Mouse (Mus musculus) gastrocnemius, adult 2 months (tissue): ENCODE measurements around the gene Cmss1. TPM values are rescaled to one million over a fixed set of nuclear protein-coding genes. Genes with fewer than 3 reads are reported as not detected.
A peak's percentile ranks its signal among the peaks of the same experiment; 100 is the strongest.

Experiments used
- DNase-seq: peaks from one replicate; pipeline ENCODE4 v3.0.0; 2022
- H3K27ac ChIP-seq: fragments of 200-600 bp; 2 replicates; pipeline ENCODE4 v1.8.1; 2022; ENCODE audit warnings: mild to moderate bottlenecking
- H3K4me3 ChIP-seq: fragments of 200-600 bp; 2 replicates; pipeline ENCODE4 v1.8.1; 2022; ENCODE audit warnings: mild to moderate bottlenecking, moderate library complexity
- CTCF ChIP-seq: fragments of 200-600 bp; IDR thresholded peaks from 2 replicates; pipeline ENCODE4 v1.8.1; 2022; ENCODE audit warnings: antibody characterized with exemption, mild to moderate bottlenecking, moderate library complexity
- intact Hi-C: fragments of 180-260 bp; cut with DNase I; formaldehyde crosslinking; loops from one replicate; pipeline ENCODE4 v1.15.1; 2025
- total RNA-seq, 2 experiments: library from RNA; stranded (reverse); gene quantifications; 2 replicates each; pipeline ENCODE4 v1.2.3; 2021

Cmss1 gene
- total RNA-seq, 2 experiments from 2014 or later = 33.0 to 44.0 TPM

DNA sequence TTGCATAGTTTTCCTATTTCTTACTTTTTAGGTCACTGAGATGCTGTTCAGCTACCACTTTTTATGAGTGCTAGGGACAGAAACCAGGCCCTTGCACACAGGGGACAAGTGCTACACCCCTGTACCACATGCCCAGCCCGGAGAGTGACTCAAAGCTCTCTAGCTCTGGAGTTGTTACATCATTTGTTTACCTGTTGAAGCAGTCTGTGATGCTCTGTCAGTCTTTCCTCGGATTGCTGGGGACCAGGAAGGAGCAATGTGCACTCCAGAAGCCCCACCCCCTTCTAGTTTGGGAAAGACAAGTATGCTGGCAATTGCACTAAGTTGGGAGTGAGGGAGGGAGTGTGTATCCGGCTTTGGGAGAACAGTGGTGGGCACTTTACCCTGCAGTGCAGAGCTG is 257.0 kb downstream of the Cmss1 start:
- no peak for DNase-seq
- H3K27ac ChIP-seq = peak overlapping the region; percentile 87
- intact Hi-C loops = loop anchor here (10.0 kb wide), 1 partner anchor 125 kb away; no protein-coding TSS in a partner anchor

DNA sequence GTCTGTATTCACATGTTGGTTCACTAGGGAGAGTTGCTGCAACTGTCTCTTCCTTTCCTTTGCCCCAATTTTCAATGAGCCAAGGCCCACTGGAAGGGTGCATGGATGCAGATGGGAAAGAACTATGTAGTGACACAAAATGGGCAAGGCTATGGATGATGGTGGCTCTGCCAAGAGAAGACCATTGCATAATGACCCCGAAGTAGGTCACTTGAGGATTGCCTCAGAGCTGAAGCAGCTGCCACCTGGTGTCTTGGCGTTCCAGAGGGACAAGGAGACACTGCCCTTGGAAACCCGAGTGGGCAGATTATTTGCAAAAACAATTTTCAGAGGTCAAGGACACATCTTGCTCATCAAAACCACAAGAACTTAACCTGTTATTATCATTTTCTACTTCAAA is 257.6 kb downstream of the Cmss1 start:
- DNase-seq = peak; percentile 78
- peak overlapping the region; percentile 87 for H3K27ac ChIP-seq
- TF ChIP-seq CTCF = no peak
- no peak overlapping the region for H3K4me3 ChIP-seq
- intact Hi-C loops = no loop called here

More for the DNA sequence above, 257.0 kb downstream of the Cmss1 start:
- no peak for TF ChIP-seq CTCF
- H3K4me3 ChIP-seq = no peak overlapping the region; the same call in 1 of the 2 replicates

DNA sequence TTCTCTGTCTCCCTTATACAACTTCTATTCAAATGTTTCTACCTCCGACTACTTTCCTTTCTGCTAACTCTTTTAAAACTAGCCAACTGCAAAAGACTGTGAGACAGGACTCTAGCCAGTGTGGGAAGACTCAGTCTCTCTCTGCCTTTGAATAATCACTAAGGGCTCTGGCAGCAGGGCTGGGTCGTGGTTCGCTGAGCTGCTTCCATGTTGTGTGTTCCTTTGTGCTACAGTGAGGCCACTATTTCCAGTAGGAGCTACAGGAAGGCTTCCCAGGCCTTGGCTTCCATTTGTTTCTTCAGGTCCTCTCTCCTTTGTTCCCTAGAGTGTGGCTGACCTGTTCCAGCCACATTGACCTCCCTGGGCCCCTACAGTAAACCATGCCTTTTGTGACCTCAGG is 260.4 kb downstream of the Cmss1 start:
- DNase-seq = no peak
- no peak overlapping the region for H3K4me3 ChIP-seq
- H3K27ac ChIP-seq = peak overlapping the region; percentile 79
- intact Hi-C loops = no loop called here
- TF ChIP-seq CTCF = no peak

DNA sequence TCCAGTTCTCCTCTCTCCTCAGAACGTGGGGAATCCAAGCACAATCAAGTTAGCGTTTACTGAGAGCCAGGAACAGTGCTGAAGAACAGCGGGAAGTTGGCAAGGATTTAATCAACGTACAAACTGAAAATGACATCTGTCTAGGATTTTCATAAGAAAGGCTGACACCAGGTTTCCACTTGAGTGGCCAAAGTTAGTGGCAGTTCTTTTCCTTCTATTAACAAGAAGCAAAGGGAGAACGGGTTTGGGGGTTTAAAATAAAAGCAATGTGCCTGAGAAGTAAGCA is 266.1 kb downstream of the Cmss1 start:
- intact Hi-C loops = no loop called here
- Histone ChIP-seq H3K4me3 (no peak overlapping the region), H3K27ac (no peak overlapping the region)
- DNase-seq = no peak
- no peak for TF ChIP-seq CTCF

DNA sequence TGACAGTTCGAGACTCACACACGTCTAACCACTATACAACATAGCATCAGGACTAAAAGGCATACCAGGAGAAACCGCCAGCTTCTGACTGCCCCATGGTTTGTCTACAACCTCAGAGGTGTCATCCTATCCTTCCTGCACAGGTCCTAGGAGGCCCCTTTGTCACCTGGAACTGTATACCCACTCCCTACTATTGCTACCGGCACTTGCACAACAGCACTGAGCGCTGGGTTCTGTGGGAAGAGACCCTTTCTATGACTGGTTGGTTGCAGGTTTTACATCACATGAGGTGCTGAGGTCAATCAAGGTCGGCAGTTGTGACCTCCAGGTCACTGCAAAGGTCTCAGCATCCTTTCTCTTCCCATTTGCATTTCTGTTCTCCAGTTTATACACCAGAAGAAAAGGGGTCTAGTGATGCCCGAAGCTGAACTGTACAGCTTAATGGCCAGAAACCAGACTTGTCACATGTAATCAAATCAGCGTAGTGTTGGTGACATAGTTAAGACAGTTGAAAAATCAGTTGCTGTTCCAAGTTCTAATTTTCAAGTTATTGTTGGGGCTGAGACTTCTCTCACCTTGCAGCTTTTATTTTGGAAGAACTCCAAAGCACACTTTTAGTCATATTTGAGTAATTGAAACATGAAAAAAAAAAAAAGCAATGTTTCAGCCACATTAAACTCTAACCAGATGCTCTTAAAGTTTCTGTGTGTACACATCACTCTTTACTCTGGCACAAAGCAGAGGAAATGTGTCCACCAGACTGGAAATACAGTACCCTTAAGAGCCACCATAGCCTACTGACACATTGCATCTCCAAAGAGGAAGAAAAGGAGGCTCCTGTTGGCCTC is 266.7 kb downstream of the Cmss1 start:
- Histone ChIP-seq H3K4me3 (no peak overlapping the region), H3K27ac (no peak overlapping the region)
- DNase-seq = no peak
- no peak for TF ChIP-seq CTCF
- intact Hi-C loops = no loop called here

DNA sequence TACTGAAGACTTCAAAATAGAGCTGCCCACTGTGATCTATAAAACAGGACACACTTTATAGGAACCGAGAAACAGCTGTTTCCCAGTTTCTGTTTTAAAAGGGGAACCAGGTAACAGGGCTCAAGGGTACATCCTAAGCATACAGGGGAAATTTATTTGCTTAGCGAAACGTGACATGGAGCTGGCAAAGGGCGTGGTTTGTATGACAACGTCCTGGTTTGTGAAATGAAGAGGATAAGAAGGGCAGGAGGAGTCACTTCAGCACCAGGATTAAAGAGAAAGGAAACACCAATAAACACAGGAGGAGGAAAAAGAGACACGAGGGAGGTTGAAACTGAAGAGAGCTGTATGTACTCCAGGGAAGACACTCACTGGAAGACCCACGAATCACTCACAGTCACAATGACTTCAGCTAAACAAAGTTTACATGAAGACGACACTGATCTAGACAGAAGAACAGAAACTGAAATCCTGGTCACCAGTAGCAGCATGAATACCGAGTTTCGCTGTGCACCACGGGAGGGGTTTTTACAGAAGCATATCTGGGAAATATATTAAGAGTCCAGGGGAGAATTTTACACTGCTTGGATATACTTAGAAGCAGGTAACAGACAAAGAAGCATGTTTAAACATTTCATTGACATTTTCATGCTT is 269.8 kb downstream of the Cmss1 start:
- DNase-seq = no peak
- TF ChIP-seq CTCF = no peak
- Histone ChIP-seq H3K27ac (peak overlapping the region; percentile 77), H3K4me3 (peak overlapping the region; percentile 61)
- intact Hi-C loops = no loop called here

DNA sequence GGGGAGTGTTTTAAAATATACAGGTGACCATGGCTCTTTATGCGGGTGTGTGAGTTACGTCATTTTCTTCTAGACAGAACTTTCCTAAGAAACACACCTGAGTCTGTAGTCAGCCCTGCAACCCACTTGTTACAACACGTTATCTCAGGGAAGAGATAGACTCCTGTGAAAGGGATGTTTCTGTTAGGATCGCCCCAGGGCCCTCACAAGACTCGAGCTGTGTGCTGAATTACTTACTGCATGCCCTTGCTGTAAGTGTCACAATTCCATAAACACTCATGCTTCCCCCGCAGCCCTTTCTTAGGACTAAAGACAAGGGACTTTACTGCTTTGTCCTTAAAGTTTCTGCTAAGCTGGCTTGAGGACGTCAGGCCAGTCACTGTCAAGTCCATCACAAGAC is 274.4 kb downstream of the Cmss1 start:
- DNase-seq = no peak
- Histone ChIP-seq H3K27ac (no peak overlapping the region), H3K4me3 (no peak overlapping the region)
- TF ChIP-seq CTCF = no peak
- intact Hi-C loops = no loop called here

DNA sequence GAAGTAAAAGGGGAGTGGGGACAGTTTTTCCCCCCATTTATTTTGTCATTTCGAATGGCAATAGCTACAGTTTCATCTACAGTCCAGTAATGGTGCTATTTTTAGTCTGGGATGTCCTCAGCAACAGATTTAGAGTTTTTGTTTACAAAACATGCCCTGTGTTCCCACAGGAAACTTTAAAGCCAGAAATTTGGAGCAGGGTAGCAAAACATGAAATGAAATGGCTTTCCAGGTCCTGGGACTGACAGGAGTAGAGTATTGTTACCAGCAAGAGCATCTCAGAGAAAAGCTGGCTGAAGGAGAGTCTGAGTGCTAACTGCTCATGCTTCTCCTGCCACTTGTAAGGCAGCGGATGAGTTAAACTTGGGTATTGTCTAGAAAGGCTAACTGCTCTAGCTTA is 276.6 kb downstream of the Cmss1 start:
- peak overlapping the region; percentile 75 for H3K27ac ChIP-seq
- H3K4me3 ChIP-seq = no peak overlapping the region
- no peak for TF ChIP-seq CTCF
- intact Hi-C loops = no loop called here
- no peak for DNase-seq

DNA sequence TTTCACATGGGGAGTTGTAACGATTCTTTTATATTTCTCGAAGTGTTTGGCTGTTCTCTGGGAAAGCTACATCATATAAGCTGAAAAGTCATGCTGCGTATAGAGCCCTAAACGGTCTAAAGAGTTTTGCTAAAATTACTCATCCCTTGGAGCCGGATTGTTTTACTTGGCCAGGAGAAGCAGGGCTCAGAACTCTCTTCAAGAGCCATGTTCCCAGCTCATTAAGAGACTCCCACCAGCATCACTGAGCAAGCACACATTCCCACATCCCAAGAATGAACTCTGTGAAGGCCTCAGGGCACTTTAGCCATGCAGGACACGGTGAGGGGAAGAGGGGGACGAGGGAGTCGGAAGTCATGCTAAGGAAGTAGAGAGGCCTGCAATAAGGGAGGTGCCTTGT is 277.6 kb downstream of the Cmss1 start:
- TF ChIP-seq CTCF = no peak
- no peak for DNase-seq
- intact Hi-C loops = no loop called here
- peak overlapping the region; percentile 75 for H3K27ac ChIP-seq
- no peak overlapping the region for H3K4me3 ChIP-seq

DNA sequence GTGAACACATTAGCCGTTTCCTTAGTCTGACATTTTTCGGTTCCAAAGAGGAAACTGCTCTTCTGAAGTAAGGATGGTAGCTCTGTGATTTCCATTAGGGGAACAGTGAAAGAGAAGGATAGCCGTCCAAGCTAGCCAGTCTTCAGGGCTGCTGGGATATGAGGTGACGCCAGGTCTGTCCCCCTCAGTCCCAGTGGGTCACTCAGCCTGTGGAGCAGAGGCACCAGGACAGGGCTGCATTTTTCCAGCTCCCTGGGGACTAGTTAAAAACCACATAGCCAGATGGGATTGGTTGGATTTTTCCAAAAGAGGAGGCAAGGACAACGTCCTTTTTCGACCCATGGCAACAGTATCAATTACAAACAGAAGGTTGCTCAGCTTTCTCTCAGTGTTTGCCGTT is 279.7 kb downstream of the Cmss1 start:
- peak overlapping the region; percentile 29; the same call in 1 of the 2 replicates for H3K4me3 ChIP-seq
- TF ChIP-seq CTCF = no peak
- intact Hi-C loops = no loop called here
- DNase-seq = peak; percentile 77
- H3K27ac ChIP-seq = peak overlapping the region; percentile 75

DNA sequence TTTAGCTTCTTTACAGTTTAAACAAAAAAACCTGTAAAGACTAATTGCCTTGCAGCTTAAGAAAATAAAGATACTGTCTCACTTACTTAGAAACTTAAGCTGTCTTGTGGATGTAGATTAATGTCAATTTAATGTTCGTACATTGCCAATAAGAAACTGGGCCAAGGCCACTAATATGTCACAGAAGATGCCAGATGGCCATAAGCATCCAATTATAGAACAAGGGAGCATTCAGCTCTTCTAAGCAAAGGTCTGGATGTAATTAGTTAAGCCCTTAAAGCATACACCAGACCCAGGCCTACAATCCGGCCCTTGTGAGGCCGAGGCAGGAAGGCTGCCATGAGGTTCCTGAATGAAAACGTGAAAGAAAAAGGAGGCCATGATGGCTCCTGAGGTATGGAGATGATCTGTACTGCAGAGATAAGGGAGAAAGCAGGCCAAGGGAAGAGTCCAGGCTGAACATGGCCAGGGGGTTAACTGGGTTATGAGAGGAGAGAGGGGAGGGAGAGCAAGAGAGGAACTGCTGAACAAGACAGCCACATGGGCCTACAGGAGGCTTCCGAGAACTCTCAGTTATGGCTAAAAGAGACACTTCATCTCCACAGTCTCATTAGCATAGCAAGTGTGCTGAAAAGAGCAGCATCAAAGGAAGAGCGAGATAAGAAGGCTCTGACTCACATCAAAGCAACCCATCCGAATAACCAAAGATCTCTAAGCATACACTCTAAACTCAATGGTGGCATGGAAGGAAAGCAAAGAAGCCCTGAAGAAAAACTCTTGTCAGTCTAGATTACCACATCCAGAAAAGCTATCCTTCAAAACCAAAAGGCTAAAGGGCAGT is 287.2 kb downstream of the Cmss1 start:
- no peak for DNase-seq
- intact Hi-C loops = loop anchor here (5.0 kb wide), 1 partner anchor 77 kb away; no protein-coding TSS in a partner anchor
- Histone ChIP-seq H3K4me3 (no peak overlapping the region), H3K27ac (peak overlapping the region; percentile 67)
- no peak for TF ChIP-seq CTCF

DNA sequence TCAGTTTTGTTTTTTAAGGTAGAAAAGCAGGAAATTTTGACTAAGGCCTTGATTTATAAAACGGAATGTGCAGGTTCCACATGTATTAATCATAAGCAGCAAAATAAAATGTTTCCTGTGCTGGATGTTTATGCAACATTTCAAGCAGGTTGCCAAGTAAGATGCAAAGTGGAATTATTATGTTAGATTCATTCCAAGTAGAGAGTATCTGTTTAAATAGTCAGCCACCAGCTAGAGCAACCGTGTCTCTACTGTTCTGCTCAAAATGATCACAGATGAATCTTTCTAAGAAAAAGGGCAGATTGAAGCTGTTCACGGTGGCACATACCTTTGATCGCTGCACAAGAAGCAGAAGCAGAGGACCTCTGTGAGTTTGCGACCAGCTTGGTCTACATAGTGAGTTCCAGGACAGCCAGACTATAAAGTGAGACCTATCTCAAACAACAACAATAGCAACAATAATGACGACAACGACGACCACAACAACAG is 288.0 kb downstream of the Cmss1 start:
- peak overlapping the region; percentile 32 for H3K27ac ChIP-seq
- no peak for TF ChIP-seq CTCF
- no peak for DNase-seq
- intact Hi-C loops = no loop called here
- H3K4me3 ChIP-seq = no peak overlapping the region
